Mouse (Mus musculus) frontal cortex, adult (tissue): Measurements from ENCODE around the gene Clk4.

Source experiments
- ATAC-seq: cut with Nextera tagmentation; 2 replicates; pipeline ENCODE4 v1.9.2; 2017; ENCODE audit warnings: mild to moderate bottlenecking, moderate library complexity, mixed read lengths; ENCODE audit not compliant: low TSS enrichment

The Clk4 gene

DNA sequence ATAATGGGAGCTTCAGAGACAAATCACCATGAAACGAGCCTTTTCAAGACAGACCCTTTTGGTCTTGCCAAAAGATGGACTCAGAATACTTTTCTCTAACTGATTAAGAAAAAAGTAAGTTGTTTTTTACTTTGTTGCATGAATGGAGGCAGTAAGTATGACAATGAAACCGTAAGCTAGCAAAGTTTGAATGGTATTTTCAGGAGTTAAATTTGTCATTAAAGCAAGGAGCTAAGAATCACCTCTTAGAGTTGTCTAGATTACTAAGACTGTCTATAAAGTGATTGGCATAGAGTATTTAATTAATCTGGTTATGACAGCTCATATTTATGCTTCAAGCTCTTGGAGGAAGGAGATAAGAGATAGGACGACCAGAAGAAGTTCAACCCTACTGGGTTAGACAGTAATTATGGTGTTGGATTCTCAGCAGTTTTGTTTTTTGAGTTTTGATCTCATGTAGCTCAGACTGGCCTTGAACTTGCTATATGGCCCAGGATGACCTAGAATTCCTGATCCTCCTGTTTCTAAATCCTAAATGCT is at the start of gene Clk4:
Gene Clk4, plus strand, starts transcription at position 51 of the 540 bp plus-strand sequence.
- ATAC-seq = no peak

DNA sequence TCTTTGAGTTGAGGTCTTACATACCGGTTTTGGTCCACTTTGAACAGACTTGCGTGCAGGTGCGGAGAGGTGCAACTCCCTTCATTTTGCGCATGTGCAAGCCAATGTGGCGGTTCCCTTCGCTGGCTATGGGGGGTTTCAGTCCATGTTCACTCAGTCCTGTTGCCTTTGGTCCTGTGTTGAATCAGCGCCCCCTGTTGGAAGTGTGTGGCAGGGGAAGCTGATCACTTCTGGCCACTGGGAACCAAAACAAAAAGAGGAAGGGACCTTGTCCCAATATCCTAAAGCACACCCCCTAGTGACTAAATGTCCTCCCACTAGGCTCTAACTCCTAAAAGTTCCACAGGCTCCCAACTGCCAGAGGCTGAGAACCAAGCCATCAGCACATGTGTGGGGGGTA is 47.5 kb upstream of the Clk4 start:
- no peak for ATAC-seq

DNA sequence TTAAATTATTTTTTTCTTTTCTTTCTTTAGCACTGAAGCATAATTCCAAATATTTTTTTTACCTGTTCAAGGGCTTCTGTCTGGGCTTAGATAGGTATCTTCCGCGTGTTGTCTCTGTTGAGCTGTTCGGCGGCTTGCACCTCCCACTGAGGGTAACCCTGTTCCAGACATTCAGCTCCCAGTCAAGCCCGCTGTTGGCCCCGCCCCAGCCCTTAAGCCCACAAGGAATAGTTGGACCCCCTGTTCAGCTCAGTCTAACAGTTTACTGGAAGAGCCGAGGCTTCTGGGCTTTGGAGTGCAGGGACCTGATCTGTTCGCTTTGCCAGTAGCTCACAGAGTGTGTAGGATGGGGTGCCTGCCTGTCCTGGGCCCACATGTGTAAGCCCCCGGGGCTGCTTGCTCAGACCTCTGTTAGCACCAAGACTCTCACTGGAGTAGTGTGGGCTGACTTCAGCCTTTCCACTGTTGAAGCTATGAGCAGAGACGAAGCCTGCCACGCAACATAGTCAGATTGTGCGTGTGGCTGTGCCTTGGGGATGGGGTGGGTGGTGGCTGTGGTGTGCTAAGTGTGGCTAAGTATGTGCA is 42.0 kb upstream of the Clk4 start:
- ATAC-seq = no peak

DNA sequence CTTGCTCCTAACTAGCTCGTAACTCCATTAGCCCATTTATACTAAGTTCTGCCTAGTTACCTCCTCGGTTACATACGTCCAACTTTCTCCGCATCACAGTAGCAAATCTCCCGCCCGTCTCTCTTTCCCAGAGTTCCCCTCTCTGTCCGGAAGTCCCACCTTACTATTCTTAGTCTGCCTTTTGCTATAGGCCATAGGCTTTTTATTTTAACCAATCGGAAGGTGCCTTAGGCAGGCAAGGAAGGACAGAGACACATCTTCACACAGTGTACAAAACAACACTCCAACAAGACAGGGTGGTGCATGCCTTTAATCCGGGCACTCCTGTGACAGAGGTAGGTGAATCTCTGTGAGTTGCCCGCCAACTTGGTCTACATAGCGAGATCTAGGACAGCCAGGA is 41.2 kb upstream of the Clk4 start, which contains the start of gene Gm12569:
Gene Gm12569, plus strand, starts transcription at position 166 of the 400 bp plus-strand sequence.
- ATAC-seq = no peak

DNA sequence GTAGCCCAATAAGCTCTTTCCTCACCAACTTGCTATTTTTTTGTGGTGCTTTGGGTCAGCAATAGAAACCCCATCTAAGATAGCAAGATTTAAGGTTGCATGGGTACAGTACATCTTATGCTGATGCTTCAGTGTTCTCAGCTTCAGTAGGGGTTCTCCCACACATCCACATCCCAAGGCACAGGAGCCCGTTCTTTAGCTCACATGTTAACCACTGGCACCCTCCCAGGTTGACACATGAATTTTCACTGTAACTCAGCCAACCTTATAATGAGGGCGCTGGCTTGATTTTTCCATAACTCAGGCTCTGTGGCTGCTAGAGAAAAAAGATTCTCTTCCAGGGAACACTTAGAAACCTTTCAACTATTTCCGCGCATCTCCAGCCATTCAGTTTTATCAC is 34.4 kb upstream of the Clk4 start:
- peak; percentile 92 for ATAC-seq

DNA sequence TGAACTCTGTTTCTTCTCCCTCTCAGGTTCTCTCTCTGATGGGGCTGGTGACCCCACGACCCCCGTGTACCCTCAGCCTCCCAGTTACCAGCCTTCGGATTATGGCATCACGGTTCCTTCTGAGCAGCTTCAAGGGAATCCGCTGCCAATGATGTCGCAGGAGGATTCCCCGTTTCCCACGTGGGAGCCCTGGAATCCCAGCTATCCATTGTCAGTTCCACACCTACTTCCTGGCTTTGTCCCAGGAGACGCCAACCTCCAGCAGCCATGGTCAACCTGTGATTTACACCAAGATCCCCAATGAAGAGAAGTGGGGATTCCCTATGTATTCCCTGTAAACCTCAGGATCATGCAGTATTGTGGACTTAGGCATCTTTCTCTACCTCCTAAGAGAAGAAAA is 26.9 kb upstream of the Clk4 start:
- no peak for ATAC-seq

DNA sequence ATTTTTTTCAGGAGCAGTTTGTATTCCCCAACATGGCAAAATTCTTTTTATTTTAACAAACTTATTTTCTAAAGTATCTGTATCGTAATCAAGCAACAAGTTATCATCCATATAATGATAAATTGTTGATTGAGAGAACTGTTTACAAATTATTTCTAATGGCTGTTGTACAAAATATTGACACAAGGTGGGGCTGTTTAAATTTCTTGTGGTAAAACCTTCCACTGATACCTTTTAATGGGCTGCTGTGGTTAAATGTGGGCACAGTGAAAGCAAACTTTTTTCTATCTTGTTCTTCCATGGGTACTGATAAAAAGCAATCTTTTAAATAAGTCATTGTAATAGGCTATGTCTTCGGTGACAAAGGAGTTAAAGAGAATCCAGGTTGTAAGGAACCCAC is 18.6 kb upstream of the Clk4 start:
- no peak for ATAC-seq

DNA sequence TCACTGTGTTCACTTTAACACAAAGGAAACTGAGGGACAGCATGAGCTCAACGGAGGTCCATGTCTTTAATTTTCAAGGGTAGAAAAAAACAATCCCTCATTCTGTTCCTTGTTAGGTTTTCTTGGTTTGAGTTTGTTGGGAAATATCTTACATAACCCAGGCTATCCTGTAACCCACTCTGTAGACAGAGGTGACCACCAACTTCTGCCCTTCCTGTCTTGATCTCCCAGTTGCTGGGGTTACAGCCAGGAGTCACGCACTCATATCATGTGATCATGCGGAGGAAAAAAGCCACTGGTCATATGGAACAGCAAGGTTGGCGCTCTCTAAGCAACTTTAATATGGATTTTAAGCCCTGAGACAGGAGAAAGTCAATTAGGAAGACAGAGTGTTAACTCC is 4.5 kb upstream of the Clk4 start:
- ATAC-seq = no peak

DNA sequence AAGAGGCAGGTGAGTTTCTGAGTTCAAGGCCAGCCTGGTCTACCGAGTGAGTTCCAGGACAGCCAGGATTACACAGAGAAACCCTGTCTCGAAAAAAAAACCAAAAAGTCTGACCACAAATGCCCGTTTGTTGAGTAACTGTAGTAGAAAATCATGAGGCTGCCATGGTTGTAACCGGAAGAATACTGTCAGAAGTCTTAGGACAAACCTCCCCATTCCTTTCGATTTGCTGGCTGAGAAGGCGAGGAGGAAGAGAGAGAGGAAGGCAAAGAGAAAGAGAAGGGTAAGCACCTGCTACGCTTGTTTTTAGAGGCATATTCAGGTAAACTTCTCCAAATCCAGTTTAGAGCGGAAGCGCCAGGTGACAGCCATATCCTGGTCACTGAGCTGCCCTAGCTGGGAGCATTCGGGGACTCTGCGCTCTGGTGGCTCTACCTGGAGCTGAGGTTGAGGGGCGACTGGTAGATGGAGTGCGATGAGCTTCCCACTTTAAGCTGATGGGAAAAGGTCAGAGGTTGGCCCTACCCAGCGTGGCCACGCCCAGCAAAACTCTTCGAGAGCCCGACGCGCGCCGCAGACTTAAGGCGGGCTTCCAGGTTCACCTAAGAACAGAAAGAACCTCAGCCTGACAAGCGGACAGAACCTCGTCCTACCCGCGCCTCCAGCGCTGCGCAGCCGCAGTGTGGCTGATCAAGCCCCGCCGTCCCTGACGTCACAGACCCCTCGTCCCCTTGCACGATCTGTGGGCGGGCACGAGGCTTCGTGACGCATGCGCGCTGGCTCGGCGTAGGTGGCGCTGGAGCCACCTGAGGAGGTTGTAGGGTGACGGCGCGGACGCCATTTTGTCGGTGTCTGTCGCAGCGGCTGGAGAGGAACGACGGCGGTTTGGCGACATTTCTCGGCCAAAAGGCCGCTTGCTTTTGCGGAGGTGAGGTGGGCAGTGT is 1.1 kb downstream of the Clk4 start, which contains the start of gene BC049762:
Gene BC049762, minus strand, starts transcription at position 705 of the 944 bp plus-strand sequence.
- ATAC-seq = peak; percentile 97

DNA sequence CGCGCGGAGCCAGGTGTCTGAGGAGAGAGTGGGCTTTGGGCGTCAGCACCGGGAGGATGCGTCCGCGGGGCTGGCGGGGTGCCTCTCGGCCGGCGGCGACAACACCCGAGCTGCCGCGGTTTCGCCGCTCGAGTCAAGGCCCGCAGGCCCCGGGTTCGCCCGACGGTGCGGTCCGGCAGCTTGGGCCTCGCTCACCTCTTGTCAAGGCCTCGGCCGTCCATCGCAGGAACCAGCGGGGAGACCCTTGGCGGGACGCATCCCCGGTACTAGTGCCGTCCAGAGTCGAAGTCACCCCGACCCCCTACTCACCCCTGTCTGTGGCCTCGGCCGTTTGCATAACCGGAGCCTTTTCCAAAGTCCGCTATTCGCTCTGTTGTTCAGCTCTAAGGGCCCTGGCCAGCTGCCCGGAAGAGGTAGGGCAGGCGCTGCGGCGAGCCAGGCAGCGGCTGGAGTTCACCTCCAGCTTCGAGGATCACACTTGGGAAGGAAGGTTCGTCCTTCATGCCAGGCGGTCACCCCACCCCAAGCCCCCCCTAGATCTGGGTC is 1.8 kb downstream of the Clk4 start:
- peak; percentile 38 for ATAC-seq

DNA sequence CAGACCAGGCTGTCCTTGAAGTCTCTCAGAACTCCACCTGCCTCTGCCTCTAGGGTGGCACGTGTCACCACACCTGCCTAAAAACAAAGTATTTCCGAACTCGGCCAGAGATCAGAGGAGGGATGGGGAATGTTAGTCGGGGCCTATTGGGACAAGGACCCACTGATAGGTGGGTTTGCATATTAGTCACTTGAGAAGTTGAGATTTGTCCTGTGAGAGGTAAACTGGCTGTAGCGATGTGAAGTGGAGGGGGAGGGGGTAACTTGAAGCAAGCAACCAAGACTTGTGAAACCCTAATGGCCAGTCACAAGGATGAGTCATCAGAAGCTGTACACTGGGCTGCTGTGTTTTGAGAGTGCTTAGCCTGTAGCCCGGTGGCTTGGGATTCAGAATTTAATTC is 2.8 kb downstream of the Clk4 start:
- ATAC-seq = no peak

DNA sequence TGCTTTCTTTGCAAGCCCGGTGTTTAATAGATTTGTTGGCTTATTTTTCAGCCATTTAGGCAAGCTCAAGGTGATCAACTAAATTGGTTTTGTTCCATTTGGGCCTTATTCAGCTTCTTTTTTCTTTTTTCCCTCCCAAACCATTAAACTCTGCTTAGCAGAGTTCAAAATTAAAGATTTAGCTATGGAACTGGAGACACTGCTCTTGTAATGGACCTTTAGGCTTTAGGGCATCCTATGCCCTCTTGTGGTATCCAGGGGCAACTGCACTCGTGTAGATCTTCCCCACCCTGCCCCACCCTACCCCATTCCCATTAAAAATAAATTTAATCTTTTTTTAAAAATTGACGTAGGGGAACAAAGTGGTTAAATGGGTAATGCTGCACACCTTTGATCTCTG is 3.8 kb downstream of the Clk4 start:
- no peak for ATAC-seq

DNA sequence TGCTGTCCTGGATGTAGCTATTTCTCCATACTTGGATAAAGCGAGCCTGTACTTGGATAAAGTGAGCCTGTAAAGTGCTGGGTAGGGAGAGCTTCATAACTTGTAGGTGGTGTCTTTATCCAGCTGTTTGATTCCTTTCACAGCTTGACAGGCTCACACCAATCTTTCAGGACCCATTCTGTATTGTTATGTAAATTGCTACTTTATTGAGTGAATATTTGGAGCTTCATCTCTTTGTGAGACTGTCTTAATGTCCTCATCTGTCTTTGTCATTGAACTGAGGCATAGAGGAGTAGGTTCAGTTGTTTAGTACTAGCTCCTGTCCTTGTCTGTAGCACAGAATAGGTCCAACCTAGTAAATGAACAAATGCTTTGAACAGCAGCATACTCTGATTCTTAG is 12.9 kb downstream of the Clk4 start:
- no peak for ATAC-seq

DNA sequence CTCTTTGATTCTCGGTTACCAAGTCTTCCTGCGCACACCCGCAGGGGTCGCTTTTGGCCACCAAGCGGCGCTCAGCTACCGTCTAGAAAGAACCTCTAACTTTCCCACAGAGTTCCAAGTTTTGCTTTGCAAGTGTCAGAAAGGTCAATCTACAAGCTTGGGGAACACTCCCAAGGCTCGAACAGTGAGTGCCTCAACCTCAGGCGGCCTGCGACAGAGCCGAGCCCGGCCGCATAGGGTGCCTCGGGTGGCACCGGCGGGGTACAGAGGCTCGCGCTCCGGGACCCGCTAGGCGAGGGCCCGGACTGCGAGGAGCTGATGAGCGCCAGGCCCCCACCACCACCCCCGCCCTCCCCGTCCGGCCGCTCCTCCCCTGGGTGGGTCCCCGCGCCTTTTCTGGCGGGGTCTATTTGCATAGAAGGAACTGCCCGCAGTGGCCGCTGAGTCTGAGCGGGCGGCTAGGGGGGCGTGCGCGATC is 28.1 kb downstream of the Clk4 start, which contains the start of gene Col23a1:
Gene Col23a1, plus strand, starts transcription at position 357 of the 478 bp plus-strand sequence.
- peak; percentile 65 for ATAC-seq

DNA sequence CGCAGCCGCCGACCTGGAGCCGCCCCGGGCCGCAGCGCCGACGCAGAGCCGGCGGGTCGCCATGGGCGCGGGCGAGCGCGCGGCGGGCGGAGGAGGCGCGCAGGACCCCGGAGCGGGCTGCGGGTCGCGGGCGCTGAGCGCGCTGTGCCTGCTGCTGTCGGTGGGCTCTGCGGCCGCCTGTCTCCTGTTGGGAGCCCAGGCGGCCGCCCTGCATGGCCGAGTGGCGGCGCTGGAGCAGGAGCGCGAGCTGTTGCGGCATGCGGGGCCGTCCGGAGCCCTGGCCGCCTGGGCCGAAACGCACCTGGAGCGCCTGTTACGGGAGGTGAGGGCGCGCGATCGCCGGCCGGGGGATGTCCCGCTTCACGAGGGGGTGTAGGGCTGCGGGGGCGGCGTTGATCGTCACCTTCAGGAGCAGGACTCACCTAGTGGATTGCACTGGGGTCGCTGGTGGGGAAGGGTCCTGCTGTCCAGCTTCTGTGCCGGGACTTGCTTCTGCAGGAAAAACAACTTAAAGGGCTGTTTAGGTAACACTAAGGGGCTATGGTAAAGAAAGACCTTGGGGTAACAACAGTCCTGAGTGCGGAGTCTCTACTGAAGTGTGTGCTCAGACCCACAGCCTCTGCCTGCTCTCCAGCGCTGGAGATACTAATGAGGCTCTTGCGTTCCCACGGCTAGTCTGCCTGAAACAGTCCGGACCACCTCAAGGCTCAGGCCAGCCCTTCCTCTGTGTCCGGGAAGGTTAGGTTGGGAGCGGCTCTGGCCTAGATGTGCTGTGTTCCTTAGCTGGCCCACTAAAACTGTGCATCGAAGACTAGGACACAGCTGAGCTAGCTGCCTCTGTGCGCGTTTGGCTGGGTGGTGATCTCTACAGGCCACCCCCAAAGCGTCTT is 28.8 kb downstream of the Clk4 start:
- peak; percentile 13; the same call in 1 of the 2 replicates for ATAC-seq

DNA sequence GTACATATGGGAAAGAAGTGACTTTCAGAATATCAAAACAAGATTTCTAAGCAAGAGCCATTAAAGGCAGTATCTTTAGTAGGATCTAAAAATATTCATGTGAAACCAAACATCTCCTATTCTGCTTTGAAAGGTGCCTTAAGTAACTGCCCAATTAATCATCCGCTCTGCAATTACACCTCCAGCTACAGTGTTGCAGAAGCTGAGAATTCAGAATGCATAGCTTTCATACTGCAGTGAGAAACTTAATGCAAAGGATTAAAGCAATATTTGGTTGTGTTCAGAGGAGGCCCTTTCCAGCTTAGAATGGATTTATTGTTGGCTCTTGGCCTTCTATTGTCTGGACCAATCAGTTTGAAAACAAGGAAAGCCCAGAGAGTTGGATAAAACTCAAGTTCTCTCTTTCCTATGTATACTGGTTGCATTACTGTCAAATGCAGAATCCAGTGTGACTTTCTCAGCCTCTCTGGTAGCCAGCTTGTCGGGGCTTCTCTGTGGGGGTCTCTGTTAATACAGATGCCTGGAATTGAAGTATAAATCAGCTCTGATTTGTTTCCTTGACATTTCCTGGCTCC is 32.5 kb downstream of the Clk4 start:
- ATAC-seq = no peak

DNA sequence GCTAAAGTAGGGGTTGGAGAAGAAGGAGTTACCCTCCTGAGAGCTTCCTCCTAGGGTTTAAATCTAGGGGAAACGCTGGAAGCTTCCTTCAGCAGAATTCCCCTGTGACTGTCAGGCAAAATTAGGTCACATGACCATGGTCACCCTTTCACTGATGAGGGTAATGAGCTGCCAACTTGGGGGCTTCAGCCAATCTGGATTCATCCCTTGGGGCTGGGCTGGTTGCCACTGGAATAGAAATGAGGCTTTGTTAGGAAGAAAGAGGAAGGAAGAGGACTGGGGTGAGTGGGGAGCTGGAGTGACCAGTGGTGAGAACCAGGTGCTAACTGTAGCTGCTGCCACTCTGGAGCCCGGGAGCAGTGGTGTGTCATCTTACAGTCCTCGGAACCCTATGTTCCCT is 34.2 kb downstream of the Clk4 start:
- no peak for ATAC-seq

DNA sequence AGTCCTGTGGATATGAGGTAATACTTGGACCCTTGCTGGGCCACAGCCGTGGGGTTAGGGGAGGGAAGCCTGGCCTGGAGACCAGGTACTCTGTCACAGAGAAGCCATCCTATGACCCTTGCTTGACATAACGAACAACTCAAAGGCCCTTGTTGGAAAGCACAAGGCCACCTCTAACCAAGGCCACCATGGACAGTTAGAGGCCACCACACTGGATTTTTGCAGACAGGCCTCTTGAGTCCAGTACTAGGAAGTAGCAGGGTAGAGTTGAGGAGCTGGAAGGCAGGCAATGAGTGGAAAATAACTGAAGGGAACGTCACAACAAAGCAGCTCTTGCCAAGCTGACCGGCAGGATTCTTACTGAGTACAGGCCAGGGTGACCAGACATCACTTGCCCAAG is 37.2 kb downstream of the Clk4 start:
- ATAC-seq = no peak

DNA sequence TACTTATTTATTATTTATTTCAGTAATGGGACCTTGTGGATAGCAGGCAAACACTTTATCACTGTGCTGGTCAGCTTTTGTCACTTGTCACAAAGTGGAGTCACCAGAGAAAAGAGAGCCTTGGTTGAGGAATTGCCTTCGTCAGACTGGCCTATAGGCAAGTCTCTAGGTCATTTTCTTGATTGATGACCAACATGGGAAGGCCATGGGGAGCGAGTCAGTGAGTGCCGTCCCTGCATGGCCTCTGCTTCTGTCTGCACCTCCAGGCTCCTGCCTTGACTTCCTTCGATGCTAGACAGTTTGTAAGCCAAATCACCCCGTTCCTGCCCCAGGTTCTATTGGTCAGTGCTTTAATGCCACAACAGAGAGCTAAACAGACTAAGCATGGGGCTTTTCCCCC is 40.9 kb downstream of the Clk4 start:
- ATAC-seq = no peak

DNA sequence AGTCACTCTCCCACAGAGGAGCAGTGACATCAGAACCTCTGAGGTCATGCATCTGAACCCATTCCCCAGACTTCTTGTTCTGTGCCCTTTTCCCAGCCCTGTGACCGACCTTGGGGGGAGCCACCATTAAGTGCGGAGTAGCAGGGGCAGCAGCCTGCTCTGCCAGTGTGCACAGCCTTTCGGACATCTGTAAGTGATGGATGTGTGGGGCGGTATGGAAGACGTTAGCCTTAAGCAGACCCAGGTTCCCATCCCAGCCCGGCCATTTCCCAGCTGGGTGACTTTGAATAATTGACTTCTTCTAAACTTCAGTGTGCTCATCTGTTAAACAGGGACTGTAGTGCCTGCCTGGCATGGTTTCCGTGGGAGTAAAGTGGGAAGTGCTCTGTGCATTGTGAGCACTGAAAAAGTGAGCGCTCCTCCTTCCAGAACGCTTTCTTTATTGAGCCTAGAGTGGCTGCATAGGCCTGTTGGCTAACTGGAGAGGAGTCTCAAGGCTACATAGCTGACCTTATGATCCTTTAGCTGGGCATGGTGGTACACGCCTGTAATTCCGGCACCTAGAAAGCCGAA is 42.5 kb downstream of the Clk4 start:
- peak; percentile 70 for ATAC-seq

DNA sequence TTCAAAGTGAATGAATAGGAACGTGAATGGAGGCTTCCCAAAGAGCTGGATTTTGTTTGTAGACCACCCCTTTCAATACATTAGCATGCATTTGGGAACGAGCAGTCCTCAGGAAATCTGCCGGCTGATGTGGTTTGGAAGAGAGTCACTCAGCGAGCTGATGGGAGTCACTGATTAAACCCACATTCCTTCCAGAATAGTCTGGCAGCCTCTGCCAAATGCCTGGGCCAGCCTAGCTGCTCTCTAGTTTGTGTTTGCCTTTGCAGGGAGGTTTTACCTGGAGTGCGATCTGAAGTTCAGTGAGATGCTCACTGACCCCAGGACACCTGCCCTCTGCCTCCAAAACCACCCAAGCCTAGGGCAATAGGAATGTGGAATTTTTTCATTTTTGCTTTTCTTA is 46.8 kb downstream of the Clk4 start:
- no peak for ATAC-seq
